In the genomic region with DNA sequence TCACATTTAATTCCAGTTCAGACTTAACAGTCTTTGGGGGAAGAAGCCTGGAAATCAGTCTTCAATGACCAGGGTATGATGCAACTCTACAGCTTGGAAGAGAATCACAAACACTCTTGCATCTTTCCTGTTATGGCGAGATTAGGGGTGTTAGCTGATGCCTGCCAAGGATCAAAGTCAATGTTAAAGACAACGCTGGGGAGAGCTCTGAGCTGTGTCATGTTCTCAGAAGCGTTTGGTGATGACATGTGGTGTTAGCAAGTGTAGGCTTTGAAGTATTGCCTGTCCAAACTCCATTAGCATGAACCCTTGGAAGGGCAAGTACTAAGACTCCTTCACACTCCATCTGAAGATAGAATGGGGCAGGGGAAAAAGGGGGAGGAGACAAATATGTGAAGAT, we compare ENCODE assay signal across 23 mouse cellular contexts.
A peak's percentile ranks its signal among the peaks of the same experiment; 100 is the strongest.
DNase-seq lines count a peak whose midpoint lies in the region; ATAC-seq and TF ChIP-seq lines count a peak whose summit lies in the region.
"Had no signal": no experiment of that assay in that cellular context is flagged by ENCODE, and none has a peak within 500 bp of the region (broad histone marks: within the 10 kb centered on the region; RNA-seq: fewer than 3 reads in every experiment).

No protein-coding gene starts in this region.

- no peak overlapping the region for H3K4me2 ChIP-seq in lung, embryonic 14.5 days
- no peak overlapping the region for H3K4me2 ChIP-seq in neural tube, embryonic 15.5 days
- H3K4me2 ChIP-seq: hindbrain, embryonic 13.5 days; limb, embryonic 15.5 days; liver, embryonic 15.5 days; midbrain, embryonic 15.5 days had no signal

- DNase-seq in embryo, embryonic 10 days (ENCODE audit: low spot score) = peak; percentile 35
- no peak for DNase-seq in embryo, embryonic 11 days
- peak; percentile 62 for DNase-seq in MN1 (ENCODE audit: low spot score)
- DNase-seq in lung, embryonic 14.5 days = peak; percentile 97
- peak; percentile 80 for DNase-seq in lung, postnatal 36 days
- no peak for DNase-seq in cerebellum, postnatal 10 days
- DNase-seq in left cerebral cortex, adult 2 months (ENCODE audit: extremely low spot score in 1 of 2, low spot score in 2 of 2) = no peak
- DNase-seq: adrenal gland, postnatal 10 days; cerebellum, postnatal 25 days; kidney, adult 2 months; kidney, postnatal 14 days; retina, postnatal 1 day; thymus, adult 2 months had no signal

- no peak overlapping the region for H3K27ac ChIP-seq in lung, embryonic 14.5 days (ENCODE audit: low read depth)
- H3K27ac ChIP-seq in left cerebral cortex, adult 2 months = no peak overlapping the region
- H3K27ac ChIP-seq in neural tube, embryonic 15.5 days (replicated peaks) = no peak overlapping the region
- H3K27ac ChIP-seq: hindbrain, embryonic 13.5 days; layer of hippocampus, adult 2 months; limb, embryonic 15.5 days; liver, embryonic 15.5 days; midbrain, embryonic 15.5 days had no signal

- H3K4me1 ChIP-seq in lung, embryonic 14.5 days (ENCODE audit: insufficient read depth) = peaks cover 10% of the 10 kb centered on the region
- no peaks in the 10 kb centered on the region for H3K4me1 ChIP-seq in neural tube, embryonic 15.5 days
- H3K4me1 ChIP-seq: hindbrain, embryonic 13.5 days; limb, embryonic 15.5 days; liver, embryonic 15.5 days; megakaryocyte, embryonic 14.5 days; midbrain, embryonic 15.5 days had no signal

- intact Hi-C loops in left cerebral cortex, adult 2 months (cut with DNase I) = no loop called here

- no peaks in the 10 kb centered on the region for H3K27me3 ChIP-seq in lung, embryonic 14.5 days (ENCODE audit: insufficient read depth, low read length)
- no peaks in the 10 kb centered on the region for H3K27me3 ChIP-seq in neural tube, embryonic 15.5 days (replicated peaks)
- H3K27me3 ChIP-seq: hindbrain, embryonic 13.5 days; limb, embryonic 15.5 days; liver, embryonic 15.5 days; midbrain, embryonic 15.5 days had no signal

- no peaks in the 10 kb centered on the region for H3K36me3 ChIP-seq in lung, embryonic 14.5 days (ENCODE audit: insufficient read depth)
- no peaks in the 10 kb centered on the region for H3K36me3 ChIP-seq in neural tube, embryonic 15.5 days
- H3K36me3 ChIP-seq: hindbrain, embryonic 13.5 days; limb, embryonic 15.5 days; liver, embryonic 15.5 days; midbrain, embryonic 15.5 days had no signal

- H3K9ac ChIP-seq in lung, embryonic 14.5 days = no peak overlapping the region
- H3K9ac ChIP-seq in neural tube, embryonic 15.5 days (replicated peaks) = no peak overlapping the region
- H3K9ac ChIP-seq: hindbrain, embryonic 13.5 days; limb, embryonic 15.5 days; liver, embryonic 15.5 days; midbrain, embryonic 15.5 days had no signal

- H3K9me3 ChIP-seq in lung, embryonic 14.5 days (ENCODE audit: low read depth, low read length) = no peaks in the 10 kb centered on the region
- H3K9me3 ChIP-seq in neural tube, embryonic 15.5 days (replicated peaks) = no peaks in the 10 kb centered on the region
- H3K9me3 ChIP-seq: hindbrain, embryonic 13.5 days; limb, embryonic 15.5 days; liver, embryonic 15.5 days; megakaryocyte, embryonic 14.5 days; midbrain, embryonic 15.5 days had no signal

- WGBS in lung, embryonic 14.5 days = 18% methylated on average over 3 of the region's 3 CpGs
- WGBS in neural tube, embryonic 15.5 days = 75% methylated on average over 3 of the region's 3 CpGs

- ATAC-seq in lung, embryonic 14.5 days (ENCODE audit: insufficient read depth) = peak; percentile 99
- no peak for ATAC-seq in neural tube, embryonic 15.5 days (ENCODE audit: low FRiP score)
- ATAC-seq: activated CD4-positive, CD25-positive, alpha-beta regulatory T cell, adult 4 months; CD4-positive, CD25-positive, alpha-beta regulatory T cell, adult 4 months; inflammation-experienced regulatory T-cells, adult 6 months; midbrain, embryonic 15.5 days had no signal

- no peak for TF ChIP-seq CTCF in lung, embryonic 14.5 days (IDR thresholded peaks at IDR 0.05; ENCODE audit: low read depth)
- no peak for TF ChIP-seq CTCF in left cerebral cortex, adult 2 months (IDR thresholded peaks at IDR 0.05)

- H3K4me3 ChIP-seq in lung, embryonic 14.5 days (ENCODE audit: low read depth, low read length) = no peak overlapping the region
- no peak overlapping the region for H3K4me3 ChIP-seq in left cerebral cortex, adult 2 months
- no peak overlapping the region for H3K4me3 ChIP-seq in neural tube, embryonic 15.5 days (replicated peaks)
- H3K4me3 ChIP-seq: hindbrain, embryonic 13.5 days; layer of hippocampus, adult 2 months; limb, embryonic 15.5 days; liver, embryonic 15.5 days; megakaryocyte, embryonic 14.5 days; midbrain, embryonic 15.5 days had no signal

Comparison
In these comparisons a context has a peak if more than half of its experiments do, and no peak if none do; other contexts are left out.
1. DNase-seq: peak in embryo, embryonic 10 days (single experiment), MN1 (single experiment), lung, embryonic 14.5 days (single experiment) and lung, postnatal 36 days (single experiment); none in embryo, embryonic 11 days (single experiment), cerebellum, postnatal 10 days (0 of 2) and left cerebral cortex, adult 2 months (0 of 2).